Mouse (Mus musculus) MEL (cell line): Measurements from ENCODE around the gene Foxj3. TPM values are rescaled to one million over a fixed set of nuclear protein-coding genes. Genes with fewer than 3 reads are reported as not detected.

Experiments
- DNase-seq: peaks from one replicate; pipeline ENCODE4 v3.0.0; 2011; ENCODE audit warnings: low read depth, low spot score
- H3K27ac ChIP-seq: 2 replicates; pipeline ENCODE4 v1.5.1; 2012; ENCODE audit warnings: low read depth, mild to moderate bottlenecking, control low read depth, low read length, moderate library complexity; ENCODE audit not compliant: control insufficient read depth
- H3K27me3 ChIP-seq, 2 experiments: fragments of 150-350 bp in 1 of 2; sonication (generic) in 1 of 2; 2 replicates each; pipeline ENCODE4 v1.6.1; 2012; ENCODE audit warnings: low read length in 2 of 2, mild to moderate bottlenecking in 2 of 2, improper control_type of control experiment in 1 of 2, moderate library complexity in 1 of 2; ENCODE audit not compliant: insufficient read depth in 2 of 2, control insufficient read depth in 1 of 2
- H3K36me3 ChIP-seq, 2 experiments: 2 replicates each; pipeline ENCODE4 v1.6.1; 2012 to 2014; ENCODE audit warnings: low read length in 2 of 2, improper control_type of control experiment in 1 of 2, inconsistent platforms in 1 of 2, mild to moderate bottlenecking in 1 of 2; ENCODE audit not compliant: insufficient read depth in 2 of 2, control insufficient read depth in 1 of 2
- H3K4me1 ChIP-seq, 2 experiments: fragments of 150-350 bp in 1 of 2; sonication (generic) in 1 of 2; 2 replicates each; pipeline ENCODE4 v1.6.1; 2012; ENCODE audit warnings: low read length in 2 of 2, improper control_type of control experiment in 1 of 2, mild to moderate bottlenecking in 1 of 2; ENCODE audit not compliant: insufficient read depth in 2 of 2, control insufficient read depth in 1 of 2
- H3K4me3 ChIP-seq, 2 experiments: fragments of 150-350 bp in 1 of 2; sonication (generic) in 1 of 2; 2 replicates each; pipeline ENCODE4 v1.5.1; 2012; ENCODE audit warnings: low read depth in 2 of 2, low read length in 2 of 2, mild to moderate bottlenecking in 2 of 2, moderate library complexity in 2 of 2, control low read depth in 1 of 2, improper control_type of control experiment in 1 of 2; ENCODE audit not compliant: control insufficient read depth in 1 of 2, insufficient read depth in 1 of 2
- H3K79me2 ChIP-seq: 2 replicates; pipeline ENCODE4 v1.6.1; 2012; ENCODE audit warnings: mild to moderate bottlenecking, low read length, moderate library complexity; ENCODE audit not compliant: control insufficient read depth, poor library complexity, insufficient read depth
- H3K9ac ChIP-seq: 2 replicates; pipeline ENCODE4 v1.6.1; 2012; ENCODE audit warnings: low read depth, mild to moderate bottlenecking, control low read depth, low read length, moderate library complexity; ENCODE audit not compliant: control insufficient read depth, poor library complexity, severe bottlenecking
- H3K9me3 ChIP-seq: fragments of 150-350 bp; sonication (generic); replicated peaks from 2 replicates; pipeline ENCODE4 v1.6.1; 2012; ENCODE audit warnings: mild to moderate bottlenecking, low read length, improper control_type of control experiment, moderate library complexity; ENCODE audit not compliant: insufficient read depth
- CHD2 ChIP-seq: IDR thresholded peaks from 2 replicates; pipeline ENCODE4 v1.6.1; 2011; ENCODE audit warnings: low read length, improper control_type of control experiment
- CTCF ChIP-seq, 3 experiments: IDR thresholded peaks in 2 of 3; conservative IDR thresholded peaks in 1 of 3; 2 replicates each; pipeline ENCODE4 v1.5.1; 2011 to 2012; ENCODE audit warnings: low read length in 3 of 3, low read depth in 2 of 3, mild to moderate bottlenecking in 2 of 3, improper control_type of control experiment in 1 of 3, inconsistent platforms in 1 of 3, mixed read lengths in 1 of 3, moderate library complexity in 1 of 3; ENCODE audit not compliant: control insufficient read depth in 1 of 3, insufficient read depth in 1 of 3, poor library complexity in 1 of 3, severe bottlenecking in 1 of 3
- E2F4 ChIP-seq: IDR thresholded peaks from 2 replicates; pipeline ENCODE4 v1.6.1; 2011; ENCODE audit warnings: low read depth, low read length, improper control_type of control experiment, borderline replicate concordance
- ETS1 ChIP-seq: IDR thresholded peaks from 2 replicates; pipeline ENCODE4 v1.6.1; 2012; ENCODE audit warnings: low read depth, mild to moderate bottlenecking, inconsistent platforms, low read length, improper control_type of control experiment, moderate library complexity
- GABPA ChIP-seq: IDR thresholded peaks from 2 replicates; pipeline ENCODE4 v1.6.1; 2012; ENCODE audit warnings: low read depth, mild to moderate bottlenecking, inconsistent platforms, low read length, improper control_type of control experiment, moderate library complexity
- GATA1 ChIP-seq: IDR thresholded peaks from 2 replicates; pipeline ENCODE4 v1.6.1; 2011; ENCODE audit warnings: low read depth, low read length, improper control_type of control experiment
- HCFC1 ChIP-seq: IDR thresholded peaks from 2 replicates; pipeline ENCODE4 v1.6.1; 2012; ENCODE audit warnings: low read depth, mild to moderate bottlenecking, inconsistent platforms, low read length, improper control_type of control experiment, moderate library complexity
- KAT2A ChIP-seq: conservative IDR thresholded peaks from 2 replicates; pipeline ENCODE4 v1.6.1; 2012; ENCODE audit warnings: low read depth, low read length, improper control_type of control experiment, inconsistent platforms
- MAFK ChIP-seq: IDR thresholded peaks from 2 replicates; pipeline ENCODE4 v1.6.1; 2011; ENCODE audit warnings: low read depth, mild to moderate bottlenecking, low read length, improper control_type of control experiment, borderline replicate concordance
- MXI1 ChIP-seq: IDR thresholded peaks from 2 replicates; pipeline ENCODE4 v1.6.1; 2011; ENCODE audit warnings: mild to moderate bottlenecking, low read depth, low read length, improper control_type of control experiment
- NELFE ChIP-seq: IDR thresholded peaks from 2 replicates; pipeline ENCODE4 v1.6.1; 2011; ENCODE audit warnings: low read depth, low read length, improper control_type of control experiment
- POLR2AphosphoS2 ChIP-seq: IDR thresholded peaks from 2 replicates; pipeline ENCODE4 v1.6.1; 2011; ENCODE audit warnings: low read length, improper control_type of control experiment
- POLR2AphosphoS5 ChIP-seq: IDR thresholded peaks from 2 replicates; pipeline ENCODE4 v1.6.1; 2012; ENCODE audit warnings: low read depth, borderline replicate concordance, mild to moderate bottlenecking, inconsistent platforms, low read length, moderate library complexity, mixed read lengths
- RAD21 ChIP-seq: IDR thresholded peaks from 2 replicates; pipeline ENCODE4 v1.6.1; 2011; ENCODE audit warnings: mild to moderate bottlenecking, low read depth, low read length, improper control_type of control experiment
- RCOR1 ChIP-seq: IDR thresholded peaks from 2 replicates; pipeline ENCODE4 v1.6.1; 2012; ENCODE audit warnings: low read depth, mild to moderate bottlenecking, inconsistent platforms, low read length, improper control_type of control experiment
- SIN3A ChIP-seq: IDR thresholded peaks from 2 replicates; pipeline ENCODE4 v1.6.1; 2012; ENCODE audit warnings: low read length, improper control_type of control experiment, inconsistent platforms
- TBP ChIP-seq: IDR thresholded peaks from 2 replicates; pipeline ENCODE4 v1.8.0; 2011; ENCODE audit warnings: low read depth, low read length, improper control_type of control experiment
- UBTF ChIP-seq: IDR thresholded peaks from 2 replicates; pipeline ENCODE4 v1.6.1; 2012; ENCODE audit warnings: low read depth, mild to moderate bottlenecking, inconsistent platforms, low read length, improper control_type of control experiment, moderate library complexity, borderline replicate concordance; ENCODE audit not compliant: insufficient read depth
- USF2 ChIP-seq, 2 experiments: IDR thresholded peaks; 2 replicates each; pipeline ENCODE4 v1.6.1; 2011 to 2012; ENCODE audit warnings: improper control_type of control experiment in 2 of 2, low read length in 2 of 2, borderline replicate concordance in 1 of 2, inconsistent platforms in 1 of 2, low read depth in 1 of 2, mild to moderate bottlenecking in 1 of 2; ENCODE audit not compliant: insufficient read depth in 1 of 2
- ZC3H11A ChIP-seq: IDR thresholded peaks from 2 replicates; pipeline ENCODE4 v1.6.1; 2012; ENCODE audit warnings: low read depth, mild to moderate bottlenecking, inconsistent platforms, low read length, improper control_type of control experiment
- ZMIZ1 ChIP-seq: IDR thresholded peaks from 2 replicates; pipeline ENCODE4 v1.6.1; 2012; ENCODE audit warnings: low read depth, mild to moderate bottlenecking, inconsistent platforms, low read length, improper control_type of control experiment, moderate library complexity
- ZNF384 ChIP-seq: IDR thresholded peaks from 2 replicates; pipeline ENCODE4 v1.6.1; 2012; ENCODE audit warnings: low read depth, mild to moderate bottlenecking, inconsistent platforms, low read length, improper control_type of control experiment
- polyA plus RNA-seq, 2 experiments: library from polyadenylated mRNA; stranded (reverse) in 1 of 2; unstranded in 1 of 2; fragments of >175 nt in 1 of 2; fragments of >200 nt in 1 of 2; gene quantifications; 2 replicates each; pipeline versions ENCODE4 v1.2.1 to v1.2.4; 2012; ENCODE audit warnings: low replicate concordance in 2 of 2, low read depth in 1 of 2; ENCODE audit not compliant: insufficient read length in 2 of 2, insufficient read depth in 1 of 2, missing spikeins in 1 of 2
- total RNA-seq: library from RNA; depleted of rRNA; stranded (reverse); fragments of 300-350 nt; gene quantifications from 2 replicates; pipeline ENCODE4 v1.2.3, GENCODE M21; 2012

The Foxj3 gene
- total and polyA plus RNA-seq, 3 experiments = 11.0 to 27.0 TPM; not detected in 1

DNA sequence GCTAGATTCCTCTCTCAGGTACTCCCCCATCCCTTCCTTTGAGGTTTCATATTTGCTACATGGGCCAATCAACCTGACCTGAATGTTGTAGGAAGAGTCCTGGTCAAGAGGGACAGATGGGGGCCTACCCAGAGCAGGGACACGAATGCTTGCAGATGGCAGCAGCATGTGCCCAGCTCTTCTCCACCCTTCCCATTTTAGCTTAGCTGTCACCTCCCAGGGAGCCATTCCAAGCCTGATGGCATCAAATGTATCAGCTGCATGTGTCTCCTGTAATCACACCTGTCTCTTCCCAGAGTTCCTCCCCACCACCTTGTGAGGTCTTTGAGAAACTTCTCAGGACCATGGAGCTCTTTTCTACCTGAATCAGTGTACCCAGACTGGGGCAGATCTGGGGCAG, 120.2 kb downstream of the Foxj3 start:
- no peak overlapping the region for H3K9ac ChIP-seq
- no peak overlapping the region for H3K4me3 ChIP-seq
- no peak overlapping the region for H3K27ac ChIP-seq
- H3K27me3 ChIP-seq = 0 out of 4 replicates have a peak, but pooled peaks cover 0 to 2% of the 10 kb centered on the region in 2 experiments
- no peak for TF ChIP-seq ZMIZ1
- no peak for TF ChIP-seq GATA1
- no peak for TF ChIP-seq POLR2AphosphoS5
- no peak for TF ChIP-seq GABPA
- no peak for TF ChIP-seq MAFK
- no peak for TF ChIP-seq ETS1
- no peak for TF ChIP-seq MXI1
- no peak for TF ChIP-seq HCFC1
- no peak for TF ChIP-seq UBTF
- TF ChIP-seq CTCF (IDR thresholded peaks at IDR 0.05 in 2 of 3, conservative IDR thresholded peaks at IDR 0.05 in 1 of 3; ENCODE audit: control insufficient read depth in 1 of 3, insufficient read depth in 1 of 3, low read depth in 2 of 3, low read length in 3 of 3, poor library complexity in 1 of 3, severe bottlenecking in 1 of 3) = no peak
- no peak for TF ChIP-seq POLR2AphosphoS2
- TF ChIP-seq TBP = no peak
- no peak for TF ChIP-seq ZC3H11A
- TF ChIP-seq SIN3A = no peak
- TF ChIP-seq ZNF384 = no peak
- TF ChIP-seq, all 39 proteins: peak for 0
- Histone ChIP-seq H3K9me3 (no peaks in the 10 kb centered on the region), H3K79me2 (no peaks in the 10 kb centered on the region), H3K4me1 (no peaks in the 10 kb centered on the region), H3K36me3 (no peaks in the 10 kb centered on the region)
- DNase-seq = no peak

DNA sequence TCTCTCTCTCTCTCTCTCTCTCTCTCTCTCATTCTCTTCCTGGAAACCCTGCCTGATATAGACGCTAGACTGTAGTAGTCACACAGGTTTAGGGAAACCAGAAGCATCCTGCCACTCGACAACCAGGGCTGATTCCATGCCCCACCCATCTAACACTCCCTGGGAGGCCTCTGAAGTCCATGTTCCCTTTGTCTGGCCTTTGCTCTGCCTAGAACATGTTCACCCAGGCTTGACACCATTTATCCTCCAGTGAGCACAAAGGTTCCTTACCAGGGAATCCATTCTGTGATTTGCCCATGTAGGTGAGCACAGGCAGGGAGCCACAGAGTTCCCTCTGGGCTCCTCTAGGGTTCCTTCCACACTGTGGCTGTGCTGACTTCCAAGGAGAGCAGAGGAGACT, 121.4 kb downstream of the Foxj3 start:
- Histone ChIP-seq H3K9me3 (no peaks in the 10 kb centered on the region), H3K27me3 (0 out of 4 replicates have a peak, but pooled peaks cover 0 to 2% of the 10 kb centered on the region in 2 experiments), H3K27ac (no peak overlapping the region), H3K9ac (no peak overlapping the region), H3K36me3 (no peaks in the 10 kb centered on the region), H3K4me3 (no peak overlapping the region), H3K4me1 (no peaks in the 10 kb centered on the region), H3K79me2 (no peaks in the 10 kb centered on the region)
- TF ChIP-seq NELFE (no peak), ETS1 (no peak)
- no peak for DNase-seq

DNA sequence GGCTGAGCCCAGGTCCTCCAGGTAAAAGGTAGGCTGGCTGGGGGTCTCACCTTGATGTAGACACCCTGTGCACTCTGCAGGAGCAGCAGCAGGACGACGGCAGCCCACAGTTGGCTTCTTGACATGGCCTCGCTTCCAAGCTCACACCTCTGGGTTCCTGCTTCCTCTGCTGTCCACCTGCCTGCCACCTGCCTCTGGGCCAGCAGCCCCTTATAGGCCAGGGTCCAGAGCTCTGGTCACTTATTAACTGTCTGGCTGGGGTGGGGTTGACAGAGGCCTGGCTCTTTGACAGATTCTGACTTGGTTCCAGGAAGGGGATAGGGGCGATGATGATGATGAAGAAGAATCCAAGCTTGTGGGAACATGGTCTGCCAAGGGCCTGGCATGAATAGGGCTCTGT, 121.9 kb downstream of the Foxj3 start, which contains the start of gene Guca2b:
TSS of gene Guca2b (minus strand) at position 224 of the 400 bp plus-strand sequence.
- 0 out of 4 replicates have a peak, but pooled peaks cover 0 to 2% of the 10 kb centered on the region in 2 experiments for H3K27me3 ChIP-seq
- TF ChIP-seq KAT2A (no peak), E2F4 (no peak), MXI1 (no peak), ETS1 (no peak), ZMIZ1 (no peak), USF2 (IDR thresholded peaks at IDR 0.05; ENCODE audit: borderline replicate concordance in 1 of 2, insufficient read depth in 1 of 2, low read depth in 1 of 2, low read length in 2 of 2) (no peak), RAD21 (no peak), CHD2 (no peak), ZNF384 (no peak), RCOR1 (no peak), UBTF (no peak), POLR2AphosphoS5 (no peak), SIN3A (no peak)
- H3K79me2 ChIP-seq = no peaks in the 10 kb centered on the region
- H3K9me3 ChIP-seq = no peaks in the 10 kb centered on the region
- no peak within 1 kb of the TSS for H3K9ac ChIP-seq
- H3K27ac ChIP-seq = no peak within 1 kb of the TSS
- H3K36me3 ChIP-seq = no peaks in the 10 kb centered on the region
- no peak for DNase-seq
- no peak within 1 kb of the TSS for H3K4me3 ChIP-seq
- no peaks in the 10 kb centered on the region for H3K4me1 ChIP-seq
